Mouse (Mus musculus): ENCODE measurements around the gene H2-T3. TPM values are rescaled to one million over a fixed set of nuclear protein-coding genes. Genes with fewer than 3 reads are reported as not detected.
"Not testable (repeated sequence)": the region's sequence is repeated elsewhere in the genome, so short reads cannot be mapped to it uniquely, and the experiment has no call there.

The H2-T3 gene
- total RNA-seq, 2 experiments from 2014 or later: not detected

- no peak for DNase-seq (ENCODE audit: low spot score)
- intact Hi-C loops (cut with DNase I): loop anchor here (2.0 kb wide), 1 partner anchor 21 kb away; no protein-coding TSS in a partner anchor
Observed at GRCm38 (mm10) chr17:36187540-36187939, 2.5 kb downstream of the H2-T3 start.

DNA sequence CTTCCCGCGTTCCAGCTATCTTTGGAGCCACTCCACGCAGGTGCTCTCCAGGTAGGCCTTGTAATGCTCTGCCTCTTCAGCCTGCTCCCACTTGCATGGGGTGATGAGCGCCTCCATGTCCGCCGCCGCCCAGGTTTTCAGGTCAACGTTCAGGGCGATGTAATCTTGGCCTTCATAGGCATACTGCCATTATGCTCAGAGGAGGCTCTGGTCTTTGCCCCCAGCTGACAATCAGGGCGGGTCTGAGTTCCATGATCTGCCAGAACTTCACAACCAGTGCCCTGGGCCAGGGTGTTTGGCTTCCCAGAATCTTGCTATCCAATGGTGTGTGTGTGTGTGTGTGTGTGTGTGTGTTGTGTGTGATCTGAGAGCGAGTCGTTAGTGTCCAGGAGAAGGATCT is 7.9 kb downstream of the H2-T3 start:
- no peak for DNase-seq (ENCODE audit: low spot score)
- intact Hi-C loops (cut with DNase I): no loop called here

DNA sequence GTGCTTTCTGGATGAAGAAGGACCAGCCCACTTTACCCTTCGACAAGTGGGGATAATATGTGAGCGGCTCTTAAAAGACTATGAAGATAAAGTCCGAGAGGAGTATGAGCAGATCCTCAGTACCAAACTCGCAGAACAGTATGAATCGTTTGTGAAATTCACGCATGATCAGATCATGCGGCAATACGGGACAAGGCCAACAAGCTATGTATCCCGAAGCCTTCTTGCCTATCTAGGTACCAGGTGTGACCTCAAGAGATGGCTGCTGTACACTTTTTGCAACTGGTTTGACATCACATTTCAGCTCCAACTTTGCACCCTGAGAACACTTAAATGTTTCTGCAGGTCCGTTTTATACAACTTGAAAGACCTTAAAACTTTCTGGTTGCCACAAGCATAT is 10.6 kb downstream of the H2-T3 start:
- DNase-seq (ENCODE audit: low spot score); intact Hi-C loops (cut with DNase I): not testable (repeated sequence)

DNA sequence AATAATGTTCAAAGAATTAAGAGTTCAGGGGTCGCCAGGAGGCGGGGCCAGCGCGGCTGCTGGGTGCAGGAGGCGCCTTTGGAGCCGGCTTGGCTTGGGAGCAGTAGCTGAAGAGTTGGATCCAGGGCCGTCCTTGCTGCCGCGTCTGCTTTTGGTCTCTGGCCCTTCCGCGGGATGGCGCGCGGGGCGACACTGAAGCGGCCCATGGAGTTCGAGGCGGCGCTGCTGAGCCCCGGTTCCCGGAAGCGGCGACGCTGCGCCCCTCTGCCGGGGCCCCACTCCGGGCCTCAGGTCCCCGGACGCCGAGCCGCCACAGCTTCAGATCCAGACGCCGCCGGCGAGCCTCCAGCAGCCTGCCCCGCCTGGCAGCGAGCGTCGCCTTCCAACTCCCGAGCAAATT is 11.1 kb downstream of the H2-T3 start:
- intact Hi-C loops (cut with DNase I); DNase-seq (ENCODE audit: low spot score): not testable (repeated sequence)

DNA sequence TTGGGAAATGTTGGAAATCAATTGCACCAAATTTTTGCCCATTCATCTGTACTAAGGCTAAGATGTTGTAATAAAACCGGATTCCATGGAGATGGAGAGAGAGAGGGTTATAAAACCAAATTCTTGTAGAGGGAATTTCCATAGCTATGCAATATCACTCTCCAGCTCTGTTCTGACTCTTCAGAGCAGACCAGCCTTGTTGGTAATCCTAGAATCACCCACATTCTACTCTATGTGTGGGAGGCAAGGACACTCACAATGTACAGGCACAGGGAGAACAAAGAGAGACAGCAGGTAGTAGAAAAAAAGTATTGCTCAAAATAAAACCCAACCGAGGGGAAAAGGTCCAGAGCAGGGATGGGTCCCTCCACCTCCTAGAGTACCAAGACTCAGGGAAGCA is 14.0 kb downstream of the H2-T3 start:
- intact Hi-C loops (cut with DNase I); DNase-seq (ENCODE audit: low spot score): not testable (repeated sequence)

DNA sequence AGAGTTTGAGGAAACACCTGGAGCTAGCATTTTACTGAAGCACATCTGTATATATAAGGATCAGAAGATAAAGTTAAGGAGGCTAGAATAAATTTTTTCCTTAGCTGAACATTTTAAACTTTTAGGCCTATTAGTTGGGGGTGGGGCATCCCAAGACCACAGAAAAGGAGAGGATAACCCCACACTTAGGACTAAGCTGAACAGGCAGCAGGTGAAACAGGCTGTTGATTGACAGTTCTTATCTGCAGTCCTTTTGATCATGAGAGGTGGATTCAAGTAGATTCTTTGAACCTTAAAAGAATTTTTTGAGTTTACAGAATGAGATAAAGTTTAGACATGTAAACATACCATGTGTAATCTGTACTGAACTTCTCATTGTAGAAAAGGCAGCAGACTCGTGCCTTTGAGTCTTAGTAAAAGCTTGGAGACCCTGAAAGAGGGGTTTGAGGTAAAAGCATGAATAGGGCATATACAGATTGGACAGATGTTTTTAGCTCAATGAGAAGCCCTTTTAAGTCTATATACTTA is 19.7 kb downstream of the H2-T3 start:
- intact Hi-C loops (cut with DNase I): no loop called here
- no peak for DNase-seq (ENCODE audit: low spot score)

- no peak for DNase-seq (ENCODE audit: low spot score)
- intact Hi-C loops (cut with DNase I): no loop called here
Observed at GRCm38 (mm10) chr17:36169753-36170152, 20.3 kb downstream of the H2-T3 start.

DNA sequence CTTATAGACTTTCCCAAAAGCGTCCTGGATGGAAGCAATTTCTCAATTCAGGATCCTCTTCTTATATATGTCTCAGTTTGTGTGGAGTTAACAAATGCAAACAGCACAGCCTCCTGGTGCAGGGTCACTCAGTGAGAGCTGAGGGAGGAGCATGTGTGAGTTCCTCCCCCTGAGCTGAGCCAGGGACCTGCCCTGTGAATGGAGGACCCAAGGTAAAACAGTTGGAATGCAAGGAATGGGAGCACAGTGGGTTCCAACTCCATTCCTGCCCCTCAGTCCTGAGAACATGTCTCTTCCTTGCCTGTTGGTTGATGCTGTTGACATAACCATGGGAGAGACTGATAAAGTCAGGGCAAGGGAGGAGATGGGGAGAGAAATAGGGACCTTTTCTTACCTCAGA is 21.0 kb downstream of the H2-T3 start:
- intact Hi-C loops (cut with DNase I); DNase-seq (ENCODE audit: low spot score): not testable (repeated sequence)

GRCm38 (mm10) chr17:36168039-36168652 is 21.9 kb downstream of the H2-T3 start, which contains the start of gene Gm8909:
Gene Gm8909, minus strand, starts transcription at chr17:36168537.
- DNase-seq (ENCODE audit: low spot score): no peak
- intact Hi-C loops (cut with DNase I): no loop called here

DNA sequence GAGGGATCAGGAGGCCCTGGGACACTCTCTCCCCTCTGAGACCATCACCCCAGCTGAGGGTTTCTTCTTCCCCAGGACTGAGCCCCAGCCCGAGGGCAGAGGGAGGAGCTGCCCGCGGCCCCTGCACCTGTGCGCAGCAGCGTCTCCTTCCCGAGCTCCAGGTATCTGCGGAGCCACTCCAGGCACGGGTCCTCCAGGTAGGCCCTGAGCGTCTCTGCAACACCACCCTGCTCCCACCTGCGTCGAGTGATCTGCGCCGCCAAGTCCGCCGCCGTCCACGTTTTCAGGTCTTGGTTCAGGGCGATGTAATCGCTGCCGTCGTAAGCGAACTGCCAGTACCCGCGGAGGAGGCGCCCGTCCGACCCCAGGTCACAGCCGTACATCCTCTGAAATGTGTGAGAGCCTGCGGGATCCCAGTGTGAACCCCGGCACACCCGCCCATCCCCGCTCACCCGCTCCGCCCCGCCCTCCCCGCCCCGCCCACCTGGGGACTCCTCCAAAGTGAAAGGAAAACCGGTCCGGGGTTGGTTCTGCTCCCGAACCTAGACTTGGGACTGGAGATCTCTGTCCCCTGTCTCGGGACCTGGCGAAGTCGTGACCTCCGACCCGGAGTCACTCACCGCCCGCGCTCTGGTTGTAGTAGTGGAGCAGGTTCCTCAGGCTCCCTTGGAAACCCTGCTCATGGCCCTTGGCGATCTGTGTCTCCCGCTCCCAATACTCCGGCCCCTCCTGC is 22.6 kb downstream of the H2-T3 start:
- intact Hi-C loops (cut with DNase I): no loop called here
- DNase-seq (ENCODE audit: low spot score): no peak

DNA sequence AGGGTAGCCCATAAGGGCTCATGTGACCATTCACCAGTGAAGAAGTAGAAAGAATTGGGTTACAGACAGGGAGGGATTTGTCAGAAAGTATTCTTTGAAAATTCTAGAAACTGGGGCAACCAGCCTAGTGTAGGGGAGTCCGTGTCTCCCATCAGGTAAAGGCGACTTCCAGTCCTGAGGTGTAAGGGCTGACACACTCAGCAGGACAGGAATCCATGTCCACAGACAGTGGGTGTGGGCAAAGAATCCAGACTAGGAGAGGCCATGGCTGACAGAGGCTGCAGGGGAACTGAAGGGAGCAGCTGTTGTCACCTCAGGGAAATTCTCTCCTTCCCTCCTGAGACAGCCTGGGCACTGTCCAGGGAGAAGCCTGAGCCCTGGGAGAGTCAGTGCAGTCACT is 23.2 kb downstream of the H2-T3 start:
- intact Hi-C loops (cut with DNase I): not testable (repeated sequence)

GRCm38 (mm10) chr17:36161129-36162051 is 28.7 kb downstream of the H2-T3 start:
- intact Hi-C loops (cut with DNase I): no loop called here
- DNase-seq (ENCODE audit: low spot score): no peak

More for the DNA sequence above, 23.2 kb downstream of the H2-T3 start:
- DNase-seq (ENCODE audit: low spot score): not testable (repeated sequence)

GRCm38 (mm10) chr17:36158264-36158663 is 31.8 kb downstream of the H2-T3 start:
- intact Hi-C loops (cut with DNase I): not testable (repeated sequence)

DNA sequence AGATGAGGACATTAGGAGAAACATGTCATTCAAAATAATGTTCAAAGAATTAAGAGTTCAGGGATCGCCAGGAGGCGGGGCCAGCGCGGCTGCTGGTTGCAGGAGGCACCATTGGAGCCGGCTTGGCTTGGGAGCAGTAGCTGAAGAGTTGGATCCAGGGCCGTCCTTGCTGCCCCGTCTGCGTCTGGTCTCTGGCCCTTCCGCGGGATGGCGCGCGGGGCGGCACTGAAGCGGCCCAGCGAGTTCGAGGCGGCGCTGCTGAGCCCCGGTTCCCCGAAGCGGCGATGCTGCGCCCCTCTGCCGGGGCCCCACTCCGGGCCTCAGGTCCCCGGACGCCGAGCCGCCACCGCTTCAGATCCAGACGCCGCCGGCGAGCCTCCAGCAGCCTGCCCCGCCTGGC is 32.3 kb downstream of the H2-T3 start:
- DNase-seq (ENCODE audit: low spot score); intact Hi-C loops (cut with DNase I): not testable (repeated sequence)

More at GRCm38 (mm10) chr17:36158264-36158663, 31.8 kb downstream of the H2-T3 start:
- DNase-seq (ENCODE audit: low spot score): not testable (repeated sequence)

DNA sequence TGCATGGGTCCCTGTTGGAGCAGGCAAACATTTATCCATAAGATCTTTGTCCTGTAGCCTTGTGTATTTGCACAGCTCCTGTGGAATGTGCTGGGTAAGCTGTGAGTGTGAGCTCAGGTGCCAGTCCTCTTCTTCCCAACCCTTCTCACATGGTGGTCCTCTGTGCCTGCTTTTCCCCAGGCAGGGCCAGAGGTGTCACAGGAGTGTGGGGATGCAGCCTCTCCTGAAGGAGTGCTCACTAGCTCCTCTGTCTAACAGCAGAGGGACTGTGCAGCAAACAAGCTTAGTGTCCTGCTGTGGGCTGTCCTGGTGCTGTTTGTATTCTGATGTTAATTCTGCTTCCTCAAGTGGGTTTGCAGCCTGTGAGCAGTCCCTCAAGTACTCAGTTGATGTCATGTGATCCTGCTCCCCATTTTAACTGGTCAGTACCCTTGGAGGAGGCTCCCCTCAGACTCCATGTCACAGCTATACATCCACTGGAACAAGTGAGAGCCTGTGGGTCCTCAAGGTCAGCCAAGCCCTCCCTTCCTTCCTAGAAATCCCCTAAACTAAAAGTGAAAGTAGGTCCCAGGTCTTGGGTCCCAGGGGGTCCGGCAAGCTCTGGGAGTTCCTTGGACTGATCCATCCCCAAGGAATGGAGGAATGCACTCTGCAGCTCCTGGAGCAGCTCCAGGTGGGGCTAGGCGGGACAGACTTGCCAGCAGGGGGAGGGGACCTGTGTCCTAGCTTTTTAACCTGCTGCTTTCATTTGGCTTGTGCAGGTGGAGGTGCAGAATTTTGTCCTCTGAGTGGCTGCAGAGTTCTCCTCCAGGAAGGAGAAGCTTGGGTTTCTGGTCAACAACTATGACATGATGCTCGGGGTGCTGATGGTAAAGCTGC is 35.6 kb downstream of the H2-T3 start:
- intact Hi-C loops (cut with DNase I): no loop called here
- no peak for DNase-seq (ENCODE audit: low spot score)

GRCm38 (mm10) chr17:36151200-36151599 is 38.9 kb downstream of the H2-T3 start:
- intact Hi-C loops (cut with DNase I): not testable (repeated sequence)

GRCm38 (mm10) chr17:36148468-36148867 is 41.6 kb downstream of the H2-T3 start:
- intact Hi-C loops (cut with DNase I): loop anchor here (5.0 kb wide), 1 partner anchor 856 kb away; no protein-coding TSS in a partner anchor
- DNase-seq (ENCODE audit: low spot score): not testable (repeated sequence)

More at GRCm38 (mm10) chr17:36151200-36151599, 38.9 kb downstream of the H2-T3 start:
- DNase-seq (ENCODE audit: low spot score): not testable (repeated sequence)

GRCm38 (mm10) chr17:36146937-36147336 is 43.1 kb downstream of the H2-T3 start:
- DNase-seq (ENCODE audit: low spot score): not testable (repeated sequence)
- intact Hi-C loops (cut with DNase I): loop anchor here (5.0 kb wide), 1 partner anchor 855 kb away; no protein-coding TSS in a partner anchor

GRCm38 (mm10) chr17:36145861-36146156 is 44.3 kb downstream of the H2-T3 start:
- intact Hi-C loops (cut with DNase I): loop anchor here (5.0 kb wide), 1 partner anchor 854 kb away; no protein-coding TSS in a partner anchor
- DNase-seq (ENCODE audit: low spot score): not testable (repeated sequence)
